Mouse (Mus musculus) brain, adult 10 weeks (tissue): ENCODE measurements around the gene Myzap. TPM values are rescaled to one million over a fixed set of nuclear protein-coding genes. Genes with fewer than 3 reads are reported as not detected.

Experiments used
- polyA plus RNA-seq: library from polyadenylated mRNA; stranded (reverse); fragments of 350-450 nt; fragmentation: Illumina TruSeq; extraction: RNeasy Lipid Tissue Mini Kit (QIAGEN cat#74804); gene quantifications from one replicate; pipeline ENCODE4 v1.2.3, GENCODE M21; 2015; ENCODE audit warnings: low read depth, low replicate concordance

Gene Myzap
- polyA plus RNA-seq: 0.92 TPM

GRCm38 (mm10) chr9:71591938-71592548, at the start of gene Myzap:
Gene Myzap (minus strand): TSS chr9:71592360.

GRCm38 (mm10) chr9:71485475-71486094, 106.6 kb downstream of the Myzap start, which contains the start of gene Polr2m:
Gene Polr2m (minus strand): TSS chr9:71485935.

Other genes starting within 250 kb of the Myzap start
- gene Polr2m, start 106.4 kb downstream of the Myzap start, polyA plus RNA-seq: 214 TPM
- 7.3 TPM for gene Cgnl1, start 179.2 kb upstream of the Myzap start, polyA plus RNA-seq